Mouse (Mus musculus): ENCODE data around the gene Abca13. TPM values are rescaled to one million over a fixed set of nuclear protein-coding genes. Genes with fewer than 3 reads are reported as not detected.

Abca13 gene
- polyA plus RNA-seq, 1 experiment from 2014 or later, result 0.01 TPM

Other genes with a start within 250 kb of the Abca13 start
- gene Pkd1l1, start 218.7 kb upstream of the Abca13 start, polyA plus RNA-seq (2015; fragmentation: Nextera tagmentation; extraction: Ambion mirVana), result 0.04 and 0.09 TPM in 2 replicates
- gene Hus1, start 180.8 kb upstream of the Abca13 start, polyA plus RNA-seq (2015; fragmentation: Nextera tagmentation; extraction: Ambion mirVana), result 13.8 and 14.5 TPM in 2 replicates
- gene Gm11992, start 143.3 kb upstream of the Abca13 start, polyA plus RNA-seq (2015; fragmentation: Nextera tagmentation; extraction: Ambion mirVana), result 0.75 and 0.93 TPM in 2 replicates
- gene Sun3, start 143.0 kb upstream of the Abca13 start, polyA plus RNA-seq (2015; fragmentation: Nextera tagmentation; extraction: Ambion mirVana), result not detected in 2 replicates
- gene Upp1, start 73.8 kb upstream of the Abca13 start, polyA plus RNA-seq (2015; fragmentation: Nextera tagmentation; extraction: Ambion mirVana), result 2.7 and 3.2 TPM in 2 replicates